Mouse (Mus musculus) cortical plate, adult 2 months (tissue): ENCODE results near the gene Nat10.

ENCODE experiments used
- CTCF ChIP-seq: fragments of 200-500 bp; IDR thresholded peaks from 2 replicates; pipeline ENCODE4 v1.5.1; 2011; ENCODE audit warnings: mild to moderate bottlenecking, control low read depth, low read length; ENCODE audit not compliant: insufficient read depth; ENCODE audit errors: extremely low read depth
- POLR2A ChIP-seq: fragments of 200-500 bp; IDR thresholded peaks from 2 replicates; pipeline ENCODE4 v1.6.1; 2011; ENCODE audit warnings: mild to moderate bottlenecking, low read length, control low read depth; ENCODE audit not compliant: insufficient read depth; ENCODE audit errors: extremely low read depth

DNA sequence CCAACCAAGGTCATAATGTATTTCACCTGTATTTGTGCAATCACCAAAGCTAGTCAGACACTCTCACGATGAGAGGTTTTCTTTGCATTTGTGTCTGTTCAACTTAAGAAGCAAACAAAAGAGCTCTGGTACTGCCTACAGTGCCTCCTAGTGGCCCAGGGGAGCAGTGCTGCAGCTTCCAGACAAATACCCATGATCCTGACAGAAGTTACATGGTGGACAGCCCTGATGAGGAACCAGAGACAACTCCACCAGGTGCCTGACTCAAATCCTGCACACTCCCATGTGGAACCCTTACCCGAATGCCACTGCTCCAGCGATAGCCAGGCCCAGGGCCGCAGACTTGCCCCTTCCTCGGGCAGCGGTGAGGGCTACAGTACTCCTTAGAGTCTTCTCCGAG, 17.1 kb downstream of the Nat10 start:
- TF ChIP-seq POLR2A (no peak), CTCF (peak; percentile 74)
